In genomic region chr2:116019959-116020358, GRCm38 (mm10) we compare ENCODE assay signal across 10 mouse cellular contexts. TPM values are rescaled to one million over a fixed set of nuclear protein-coding genes. Genes with fewer than 3 reads are reported as not detected.
DNase-seq lines count a peak whose midpoint lies in the region; ATAC-seq and TF ChIP-seq lines count a peak whose summit lies in the region.
"Had no signal": no experiment of that assay in that cellular context is flagged by ENCODE, and none has a peak within 500 bp of the region (broad histone marks: within the 10 kb centered on the region; RNA-seq: fewer than 3 reads in every experiment).

No protein-coding gene starts in this region.

- 0 out of 2 replicates have a peak overlapping the region, but pooled peaks have one; percentile 2 for H3K4me2 ChIP-seq in kidney, embryonic 16.5 days (replicated peaks; ENCODE audit: low read depth, low read length)
- H3K4me2 ChIP-seq in forebrain, embryonic 11.5 days (ENCODE audit: low read depth, low read length, severe bottlenecking) = peak overlapping the region; percentile 35
- H3K4me2 ChIP-seq in limb, embryonic 11.5 days (ENCODE audit: low read depth, severe bottlenecking) = no peak overlapping the region
- H3K4me2 ChIP-seq: lung, embryonic 14.5 days had no signal

- no peaks in the 10 kb centered on the region for H3K27me3 ChIP-seq in kidney, embryonic 16.5 days (ENCODE audit: insufficient read depth, low read length)
- no peaks in the 10 kb centered on the region for H3K27me3 ChIP-seq in forebrain, embryonic 11.5 days (ENCODE audit: control insufficient read depth, insufficient read depth, low read length)
- H3K27me3 ChIP-seq in limb, embryonic 11.5 days (ENCODE audit: control insufficient read depth, insufficient read depth, low read length) = no peaks in the 10 kb centered on the region

- no peak overlapping the region for H3K9ac ChIP-seq in kidney, embryonic 16.5 days (replicated peaks; ENCODE audit: low read length)
- H3K9ac ChIP-seq in forebrain, embryonic 11.5 days (ENCODE audit: low read length) = peak overlapping the region; percentile 49
- no peak overlapping the region for H3K9ac ChIP-seq in limb, embryonic 11.5 days (ENCODE audit: low read length)
- H3K9ac ChIP-seq: lung, embryonic 14.5 days had no signal

- H3K4me1 ChIP-seq in kidney, embryonic 16.5 days (ENCODE audit: insufficient read depth, low read length) = peaks cover 40% of the 10 kb centered on the region
- H3K4me1 ChIP-seq in forebrain, embryonic 11.5 days (replicated peaks; ENCODE audit: control insufficient read depth, insufficient read depth, low read length) = peaks cover 26% of the 10 kb centered on the region
- H3K4me1 ChIP-seq in limb, embryonic 11.5 days (ENCODE audit: control insufficient read depth, insufficient read depth, low read length) = peaks cover 22% of the 10 kb centered on the region
- H3K4me1 ChIP-seq in olfactory bulb, adult 2 months (ENCODE audit: control insufficient read depth, insufficient read depth, low read length) = peaks cover 28% of the 10 kb centered on the region

- peak overlapping the region; percentile 55; the same call in 1 of the 2 replicates for H3K27ac ChIP-seq in kidney, embryonic 16.5 days (ENCODE audit: low read length)
- peak overlapping the region; percentile 90 for H3K27ac ChIP-seq in forebrain, embryonic 11.5 days (ENCODE audit: low read depth, low read length)
- H3K27ac ChIP-seq in limb, embryonic 11.5 days (replicated peaks; ENCODE audit: low read depth, low read length) = peak overlapping the region; percentile 58; the same call in 1 of the 2 replicates
- peak overlapping the region; percentile 74 for H3K27ac ChIP-seq in olfactory bulb, adult 2 months (ENCODE audit: insufficient read depth, low read depth, low read length)

- DNase-seq in kidney, postnatal 14 days = no peak
- DNase-seq in forebrain, embryonic 11.5 days (ENCODE audit: low spot score) = peak; percentile 62
- peak; percentile 43 for DNase-seq in limb, embryonic 11.5 days (ENCODE audit: low spot score)
- DNase-seq in natural killer cell, adult 2 months (ENCODE audit: low spot score in 2 of 2) = no peak
- DNase-seq in yolk sac, embryonic 10.5 days (ENCODE audit: low spot score) = no peak
- no peak for DNase-seq in gastrocnemius, postnatal 4 days (ENCODE audit: low spot score in 2 of 2)
- DNase-seq: heart, adult 18-20 months; lung, embryonic 14.5 days had no signal

- 27% methylated on average over 9 of the region's 9 CpGs for WGBS in kidney, embryonic 16.5 days
- WGBS in forebrain, embryonic 11.5 days = 4% methylated on average over 9 of the region's 9 CpGs
- 32% methylated on average over 9 of the region's 9 CpGs for WGBS in limb, embryonic 11.5 days
- 16% methylated on average over 9 of the region's 9 CpGs for WGBS in olfactory bulb, adult 2 months

- no peak for TF ChIP-seq CTCF in olfactory bulb, adult 2 months (IDR thresholded peaks at IDR 0.05; ENCODE audit: insufficient read depth, low read depth, low read length)

- 0 out of 2 replicates have a peak, but pooled peaks have one; percentile 25 for ATAC-seq in kidney, embryonic 16.5 days (ENCODE audit: low FRiP score, low TSS enrichment)
- peak; percentile 65 for ATAC-seq in forebrain, embryonic 11.5 days (replicated peaks; ENCODE audit: low FRiP score)
- ATAC-seq in limb, embryonic 11.5 days (ENCODE audit: insufficient number of reproducible peaks, low FRiP score, low TSS enrichment, low read depth) = no peak

- H3K4me3 ChIP-seq in kidney, embryonic 16.5 days (ENCODE audit: low read length) = no peak overlapping the region
- peak overlapping the region; percentile 10; the same call in 1 of the 2 replicates for H3K4me3 ChIP-seq in forebrain, embryonic 11.5 days (ENCODE audit: low read depth, low read length)
- no peak overlapping the region for H3K4me3 ChIP-seq in limb, embryonic 11.5 days (ENCODE audit: low read depth, low read length)
- H3K4me3 ChIP-seq in olfactory bulb, adult 2 months (ENCODE audit: insufficient read depth, low read depth, low read length) = peak overlapping the region; percentile 16; the same call in 1 of the 2 replicates

- no peak for TF ChIP-seq POLR2A in olfactory bulb, adult 2 months (IDR thresholded peaks at IDR 0.05; ENCODE audit: insufficient read depth, low read depth, low read length)

- H3K9me3 ChIP-seq in kidney, embryonic 16.5 days (ENCODE audit: low read length) = no peaks in the 10 kb centered on the region
- H3K9me3 ChIP-seq in forebrain, embryonic 11.5 days (ENCODE audit: control insufficient read depth, low read length) = no peaks in the 10 kb centered on the region
- no peaks in the 10 kb centered on the region for H3K9me3 ChIP-seq in limb, embryonic 11.5 days (ENCODE audit: control insufficient read depth, low read length)

- H3K36me3 ChIP-seq in kidney, embryonic 16.5 days (ENCODE audit: insufficient read depth, low read length) = peaks cover 4% of the 10 kb centered on the region; the same call in 1 of the 2 replicates
- H3K36me3 ChIP-seq in forebrain, embryonic 11.5 days (ENCODE audit: control insufficient read depth, insufficient read depth, low read length) = no peaks in the 10 kb centered on the region
- no peaks in the 10 kb centered on the region for H3K36me3 ChIP-seq in limb, embryonic 11.5 days (ENCODE audit: control insufficient read depth, insufficient read depth, low read length)

RNA-seq across cellular contexts. Expression of gene Meis2, which starts 45.7 kb away (rescaled TPM):
- polyA plus RNA-seq in kidney, embryonic 16.5 days (2015; fragmentation: Nextera tagmentation; extraction: Ambion mirVana) = 72.6 and 90.3 TPM in 2 replicates
- polyA plus RNA-seq in forebrain, embryonic 11.5 days (2014; fragmentation: Nextera tagmentation; extraction: Ambion mirVana) = 75.4 and 77.2 TPM in 2 replicates
- 51.4 and 53.9 TPM in 2 replicates for polyA plus RNA-seq in limb, embryonic 11.5 days (2014; fragmentation: Nextera tagmentation; extraction: Ambion mirVana)
- polyA plus RNA-seq in olfactory bulb, adult 2 months (2012; ENCODE audit: insufficient read depth, insufficient read length, low replicate concordance, missing spikeins) = 180 and 356 TPM in 2 replicates
- total RNA-seq in gastrocnemius, postnatal 4 days (2021) = 1 to 10 TPM; 5.1 to 6.7 TPM

Comparison
In these comparisons a context has a peak if more than half of its experiments do, and no peak if none do; other contexts are left out.
1. H3K4me3 ChIP-seq: peak in forebrain, embryonic 11.5 days (single experiment) and olfactory bulb, adult 2 months (single experiment); none in kidney, embryonic 16.5 days (single experiment) and limb, embryonic 11.5 days (single experiment).
2. DNase-seq: peak in forebrain, embryonic 11.5 days (single experiment) and limb, embryonic 11.5 days (single experiment); none in kidney, postnatal 14 days (single experiment), natural killer cell, adult 2 months (0 of 2), yolk sac, embryonic 10.5 days (single experiment) and gastrocnemius, postnatal 4 days (0 of 2).
3. Peak in every context shown above with its lines, with median percentiles within 50 percentile points of each other: H3K27ac ChIP-seq.